Mouse (Mus musculus): ENCODE results near the gene Crabp2. TPM values are rescaled to one million over a fixed set of nuclear protein-coding genes. Genes with fewer than 3 reads are reported as not detected.
"Not testable (repeated sequence)": the region's sequence is repeated elsewhere in the genome, so short reads cannot be mapped to it uniquely, and the experiment has no call there.

Gene Crabp2
- polyA plus RNA-seq (2015; fragmentation: Nextera tagmentation; extraction: Ambion mirVana), result 40.4 and 44.3 TPM in 2 replicates

DNA sequence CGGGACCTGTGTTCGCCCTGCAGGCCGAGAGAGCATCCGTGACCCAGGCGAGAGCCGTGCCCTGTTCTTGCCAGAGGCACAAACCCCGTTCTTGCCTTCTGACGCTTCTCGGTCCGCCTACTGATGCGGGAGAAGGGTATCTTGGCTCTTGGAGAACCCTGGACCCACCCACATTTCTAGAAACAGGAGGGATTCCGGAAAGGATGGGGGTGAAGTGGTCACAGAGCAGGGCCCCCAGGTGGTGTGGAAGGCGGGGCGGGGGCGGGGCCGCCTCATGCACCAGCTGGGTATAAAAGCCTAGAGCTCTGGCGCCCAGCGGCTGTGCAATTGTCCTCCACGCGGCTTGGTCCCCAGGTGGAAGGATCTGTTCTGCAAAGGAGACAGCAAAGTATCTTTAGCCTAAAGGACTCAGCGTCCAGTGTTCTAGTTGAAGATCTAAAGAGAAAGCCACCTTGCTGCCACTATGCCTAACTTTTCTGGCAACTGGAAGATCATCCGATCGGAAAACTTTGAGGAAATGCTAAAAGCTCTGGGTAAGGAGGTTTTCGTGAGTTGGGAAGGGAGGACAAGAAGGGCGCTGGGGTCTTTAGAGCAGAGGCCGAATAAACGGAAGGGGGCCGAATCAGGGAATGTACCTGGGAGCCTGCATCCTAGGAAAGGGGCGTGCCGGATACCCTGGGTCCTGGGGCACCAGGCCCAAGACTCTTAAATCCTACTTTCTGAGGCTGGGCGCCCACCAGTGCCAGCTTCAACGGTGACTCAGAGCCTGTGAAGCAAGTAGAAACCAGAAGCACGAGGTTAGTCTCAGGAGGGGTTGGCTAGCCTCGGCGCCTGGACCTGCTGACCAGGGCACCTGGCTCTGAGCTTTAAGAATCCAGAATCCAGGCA is at the start of gene Crabp2:
Gene Crabp2, plus strand, starts transcription at position 289 of the 888 bp plus-strand sequence.
- ATAC-seq (ENCODE audit: low FRiP score, low TSS enrichment) (no peak), DNase-seq (ENCODE audit: low spot score) (peak; percentile 31)
- Histone ChIP-seq H3K4me1 (replicated peaks; ENCODE audit: control insufficient read depth, insufficient read depth) (peaks cover 3% of the 10 kb centered on the region), H3K27ac (replicated peaks) (no peak within 1 kb of the TSS), H3K9ac (ENCODE audit: low read length) (0 out of 2 replicates have a peak within 1 kb of the TSS, but pooled peaks have one; percentile 31), H3K36me3 (ENCODE audit: control insufficient read depth, insufficient read depth, low read length) (no peaks in the 10 kb centered on the region), H3K4me3 (ENCODE audit: low read depth, low read length) (peak within 1 kb of the TSS; percentile 22), H3K9me3 (ENCODE audit: control insufficient read depth, low read length) (no peaks in the 10 kb centered on the region), H3K27me3 (ENCODE audit: control insufficient read depth, insufficient read depth, low read length) (no peaks in the 10 kb centered on the region), H3K4me2 (replicated peaks; ENCODE audit: low read depth) (peak within 1 kb of the TSS; percentile 50)
- 9% methylated on average over 35 of the region's 35 CpGs for WGBS
- TF ChIP-seq EP300 (optimal IDR thresholded peaks at IDR 0.05) (no peak), CTCF (IDR thresholded peaks at IDR 0.05; ENCODE audit: low read depth) (no peak)

GRCm38 (mm10) chr3:87899266-87899665 is 49.2 kb upstream of the Crabp2 start:
- H3K9me3 ChIP-seq (ENCODE audit: control insufficient read depth, low read length), result no peaks in the 10 kb centered on the region
- H3K27ac ChIP-seq (replicated peaks), result no peak overlapping the region
- TF ChIP-seq CTCF (IDR thresholded peaks at IDR 0.05; ENCODE audit: low read depth), result no peak
- TF ChIP-seq EP300 (optimal IDR thresholded peaks at IDR 0.05), result no peak
- no peak overlapping the region for H3K9ac ChIP-seq (ENCODE audit: low read length)
- WGBS, result 66% methylated on average over 3 of the region's 3 CpGs
- DNase-seq (ENCODE audit: low spot score) (peak; percentile 16), ATAC-seq (ENCODE audit: low FRiP score, low TSS enrichment) (no peak)
- H3K27me3 ChIP-seq (ENCODE audit: control insufficient read depth, insufficient read depth, low read length), result no peaks in the 10 kb centered on the region
- H3K4me1 ChIP-seq (replicated peaks; ENCODE audit: control insufficient read depth, insufficient read depth), result no peaks in the 10 kb centered on the region
- no peak overlapping the region for H3K4me2 ChIP-seq (replicated peaks; ENCODE audit: low read depth)
- H3K36me3 ChIP-seq (ENCODE audit: control insufficient read depth, insufficient read depth, low read length), result no peaks in the 10 kb centered on the region
- no peak overlapping the region for H3K4me3 ChIP-seq (ENCODE audit: low read depth, low read length)

DNA sequence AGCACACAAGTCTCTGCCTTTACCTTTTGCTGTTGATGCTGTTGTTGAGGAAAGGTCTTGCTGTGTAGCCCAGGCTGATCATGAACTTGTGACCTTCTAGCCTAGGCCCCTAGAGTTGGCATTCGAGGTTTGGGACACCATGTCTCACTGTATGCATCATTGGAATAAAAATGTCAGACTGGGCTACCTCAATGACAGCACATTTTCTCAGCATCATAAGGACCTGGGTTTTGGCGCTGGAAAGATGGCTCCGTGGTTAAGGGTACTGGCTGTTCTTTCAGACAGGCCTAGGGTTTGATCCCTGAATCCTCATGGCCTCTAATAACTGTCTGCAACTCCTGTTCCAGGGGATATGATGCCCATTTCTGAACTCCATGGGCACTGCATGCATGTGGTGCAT is 48.7 kb upstream of the Crabp2 start:
- no peak overlapping the region for H3K9ac ChIP-seq (ENCODE audit: low read length)
- 74% methylated on average over 3 of the region's 3 CpGs for WGBS
- H3K36me3 ChIP-seq (ENCODE audit: control insufficient read depth, insufficient read depth, low read length), result no peaks in the 10 kb centered on the region
- H3K27me3 ChIP-seq (ENCODE audit: control insufficient read depth, insufficient read depth, low read length), result no peaks in the 10 kb centered on the region
- TF ChIP-seq EP300 (optimal IDR thresholded peaks at IDR 0.05) (no peak), CTCF (IDR thresholded peaks at IDR 0.05; ENCODE audit: low read depth) (no peak)
- H3K27ac ChIP-seq (replicated peaks), result no peak overlapping the region
- no peak overlapping the region for H3K4me3 ChIP-seq (ENCODE audit: low read depth, low read length)
- no peaks in the 10 kb centered on the region for H3K4me1 ChIP-seq (replicated peaks; ENCODE audit: control insufficient read depth, insufficient read depth)
- no peaks in the 10 kb centered on the region for H3K9me3 ChIP-seq (ENCODE audit: control insufficient read depth, low read length)
- DNase-seq (ENCODE audit: low spot score) (no peak), ATAC-seq (ENCODE audit: low FRiP score, low TSS enrichment) (no peak)
- H3K4me2 ChIP-seq (replicated peaks; ENCODE audit: low read depth), result no peak overlapping the region

DNA sequence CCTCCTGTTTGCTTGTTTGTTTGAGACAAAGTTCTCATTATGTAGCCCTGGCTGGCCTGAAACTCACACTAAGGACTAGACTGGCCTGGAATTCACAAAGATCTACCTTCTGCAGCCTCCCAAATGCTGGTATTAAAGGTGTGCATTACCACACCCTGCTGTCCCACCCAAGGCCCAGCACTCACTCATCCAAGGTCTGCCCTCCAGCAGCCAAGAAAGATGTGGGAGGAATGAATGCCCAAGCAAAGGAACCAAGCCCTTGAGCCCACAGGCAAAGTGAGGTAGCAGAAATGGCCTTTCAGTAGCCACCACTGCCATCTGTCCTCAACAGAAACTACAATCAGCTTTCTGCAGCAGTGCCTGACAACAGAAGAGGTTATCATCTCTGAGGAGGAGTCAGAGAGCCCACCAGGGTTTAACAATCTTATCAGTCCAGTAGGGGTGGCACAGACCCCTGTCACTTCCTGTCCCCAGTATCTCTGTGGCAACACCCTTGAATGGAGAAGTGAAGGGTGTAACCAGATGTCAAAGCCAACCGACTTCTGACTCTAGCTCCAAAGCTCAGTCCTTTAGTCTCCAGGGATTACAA is 47.3 kb upstream of the Crabp2 start:
- no peaks in the 10 kb centered on the region for H3K9me3 ChIP-seq (ENCODE audit: control insufficient read depth, low read length)
- no peaks in the 10 kb centered on the region for H3K36me3 ChIP-seq (ENCODE audit: control insufficient read depth, insufficient read depth, low read length)
- 9% methylated on average over 1 of the region's 1 CpGs for WGBS
- no peak overlapping the region for H3K4me2 ChIP-seq (replicated peaks; ENCODE audit: low read depth)
- TF ChIP-seq CTCF (IDR thresholded peaks at IDR 0.05; ENCODE audit: low read depth) (no peak), EP300 (optimal IDR thresholded peaks at IDR 0.05) (no peak)
- ATAC-seq (ENCODE audit: low FRiP score, low TSS enrichment), result no peak
- H3K4me3 ChIP-seq (ENCODE audit: low read depth, low read length), result no peak overlapping the region
- DNase-seq (ENCODE audit: low spot score), result no peak
- no peak overlapping the region for H3K9ac ChIP-seq (ENCODE audit: low read length)
- H3K4me1 ChIP-seq (replicated peaks; ENCODE audit: control insufficient read depth, insufficient read depth), result no peaks in the 10 kb centered on the region
- H3K27ac ChIP-seq (replicated peaks), result no peak overlapping the region
- H3K27me3 ChIP-seq (ENCODE audit: control insufficient read depth, insufficient read depth, low read length), result no peaks in the 10 kb centered on the region

- not testable (repeated sequence) for H3K9ac ChIP-seq (ENCODE audit: low read length); H3K9me3 ChIP-seq (ENCODE audit: control insufficient read depth, low read length); H3K4me2 ChIP-seq (replicated peaks; ENCODE audit: low read depth); DNase-seq (ENCODE audit: low spot score); H3K27me3 ChIP-seq (ENCODE audit: control insufficient read depth, insufficient read depth, low read length); H3K4me1 ChIP-seq (replicated peaks; ENCODE audit: control insufficient read depth, insufficient read depth); H3K27ac ChIP-seq (replicated peaks); H3K4me3 ChIP-seq (ENCODE audit: low read depth, low read length); ATAC-seq (ENCODE audit: low FRiP score, low TSS enrichment); H3K36me3 ChIP-seq (ENCODE audit: control insufficient read depth, insufficient read depth, low read length)
- 89% methylated on average over 5 of the region's 6 CpGs for WGBS
These were observed 46.5 kb upstream of the Crabp2 start for GRCm38 (mm10) chr3:87901959-87902358.

DNA sequence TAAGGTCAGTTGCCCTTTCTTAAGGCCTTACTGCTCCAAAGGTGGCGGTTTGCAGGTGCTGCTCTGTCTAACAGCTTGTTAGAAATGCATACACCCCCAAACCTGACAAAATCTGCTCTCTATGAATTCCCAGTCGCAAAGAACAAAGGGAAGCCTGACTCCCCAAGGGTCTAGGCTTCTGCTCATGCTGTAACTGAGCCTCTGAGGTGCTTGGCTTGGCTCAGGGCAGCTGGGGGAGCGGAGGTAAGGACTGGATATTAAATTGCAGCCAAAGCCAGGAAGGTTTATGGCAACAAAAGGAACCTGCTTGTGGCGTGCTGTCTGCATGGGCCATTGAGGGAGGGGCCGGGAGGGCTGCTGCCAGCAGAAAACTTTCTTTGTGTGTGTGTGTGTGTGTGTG is 44.6 kb upstream of the Crabp2 start:
- Histone ChIP-seq H3K27ac (replicated peaks) (no peak overlapping the region), H3K27me3 (ENCODE audit: control insufficient read depth, insufficient read depth, low read length) (no peaks in the 10 kb centered on the region), H3K9ac (ENCODE audit: low read length) (no peak overlapping the region), H3K4me2 (replicated peaks; ENCODE audit: low read depth) (no peak overlapping the region), H3K9me3 (ENCODE audit: control insufficient read depth, low read length) (no peaks in the 10 kb centered on the region), H3K4me3 (ENCODE audit: low read depth, low read length) (no peak overlapping the region), H3K4me1 (replicated peaks; ENCODE audit: control insufficient read depth, insufficient read depth) (peaks cover 12% of the 10 kb centered on the region), H3K36me3 (ENCODE audit: control insufficient read depth, insufficient read depth, low read length) (no peaks in the 10 kb centered on the region)
- no peak for TF ChIP-seq EP300 (optimal IDR thresholded peaks at IDR 0.05)
- TF ChIP-seq CTCF (IDR thresholded peaks at IDR 0.05; ENCODE audit: low read depth), result no peak
- 58% methylated on average over 5 of the region's 5 CpGs for WGBS
- no peak for ATAC-seq (ENCODE audit: low FRiP score, low TSS enrichment)
- DNase-seq (ENCODE audit: low spot score), result no peak
